Comparison of ENCODE assay signal across 10 mouse cellular contexts in the genomic region with DNA sequence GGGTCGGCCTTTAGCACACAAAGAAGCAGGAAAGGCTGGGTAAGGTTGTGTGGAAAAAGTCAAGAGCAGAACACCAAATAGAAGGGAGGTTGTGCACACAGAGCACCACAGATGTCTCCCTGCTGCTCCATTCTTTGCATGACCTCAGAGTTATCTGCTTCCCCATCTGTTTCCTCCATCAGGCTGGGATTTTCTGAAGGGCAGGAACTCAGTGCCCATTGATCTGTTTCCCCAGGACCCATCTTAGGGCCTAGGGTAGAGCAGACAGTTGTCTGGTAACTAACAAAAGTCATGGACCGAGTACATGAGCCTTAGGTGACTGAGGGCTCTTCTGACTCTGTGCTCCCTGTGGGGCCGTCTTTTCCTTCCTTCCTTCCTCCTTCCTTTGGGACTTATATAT. TPM values are rescaled to one million over a fixed set of nuclear protein-coding genes. Genes with fewer than 3 reads are reported as not detected.
A peak's percentile ranks its signal among the peaks of the same experiment; 100 is the strongest.
DNase-seq lines count a peak whose midpoint lies in the region; ATAC-seq and TF ChIP-seq lines count a peak whose summit lies in the region.
"Had no signal": no experiment of that assay in that cellular context is flagged by ENCODE, and none has a peak within 500 bp of the region (broad histone marks: within the 10 kb centered on the region; RNA-seq: fewer than 3 reads in every experiment).

No protein-coding gene starts in this region.

- H3K9me3 ChIP-seq in lung, embryonic 14.5 days (ENCODE audit: low read depth, low read length), result no peaks in the 10 kb centered on the region
- no peaks in the 10 kb centered on the region for H3K9me3 ChIP-seq in embryonic facial prominence, embryonic 15.5 days (replicated peaks)
- H3K9me3 ChIP-seq in liver, postnatal 0 days (ENCODE audit: low read length), result no peaks in the 10 kb centered on the region
- H3K9me3 ChIP-seq: embryonic facial prominence, embryonic 12.5 days had no signal

- no peak overlapping the region for H3K4me2 ChIP-seq in lung, embryonic 14.5 days
- H3K4me2 ChIP-seq in embryonic facial prominence, embryonic 15.5 days (replicated peaks), result no peak overlapping the region
- no peak overlapping the region for H3K4me2 ChIP-seq in liver, postnatal 0 days (ENCODE audit: low read depth, low read length)
- H3K4me2 ChIP-seq: embryonic facial prominence, embryonic 12.5 days had no signal

- intact Hi-C loops in heart, adult 2 months (cut with DNase I), result no loop called here

- no peak for DNase-seq in heart, adult 2 months
- DNase-seq in heart, adult 11 months, result no peak
- peak; percentile 48 for DNase-seq in lung, embryonic 14.5 days
- DNase-seq in lung, postnatal 4 days, result no peak
- DNase-seq in liver, postnatal 0 days, result no peak
- DNase-seq in right cerebral cortex, postnatal 36 days (ENCODE audit: low spot score in 2 of 2), result no peak
- DNase-seq in B cell, adult 2 months, result no peak

- no peak overlapping the region for H3K9ac ChIP-seq in heart, adult 2 months (ENCODE audit: low read depth, low read length)
- H3K9ac ChIP-seq in lung, embryonic 14.5 days, result no peak overlapping the region
- no peak overlapping the region for H3K9ac ChIP-seq in embryonic facial prominence, embryonic 15.5 days
- H3K9ac ChIP-seq in liver, postnatal 0 days (replicated peaks), result no peak overlapping the region
- H3K9ac ChIP-seq: embryonic facial prominence, embryonic 12.5 days had no signal

- peaks cover 60% of the 10 kb centered on the region for H3K36me3 ChIP-seq in heart, adult 2 months (ENCODE audit: control insufficient read depth, insufficient read depth, low read length)
- peaks cover 46% of the 10 kb centered on the region for H3K36me3 ChIP-seq in lung, embryonic 14.5 days (ENCODE audit: insufficient read depth)
- H3K36me3 ChIP-seq in embryonic facial prominence, embryonic 15.5 days, result peaks cover 11% of the 10 kb centered on the region; the same call in 1 of the 2 replicates
- no peaks in the 10 kb centered on the region for H3K36me3 ChIP-seq in liver, postnatal 0 days (replicated peaks; ENCODE audit: insufficient read depth, low read length)

- 38% methylated on average over 3 of the region's 3 CpGs for WGBS in heart, adult 2 months
- 52% methylated on average over 3 of the region's 3 CpGs for WGBS in lung, embryonic 14.5 days
- 72% methylated on average over 3 of the region's 3 CpGs for WGBS in embryonic facial prominence, embryonic 15.5 days
- 27% methylated on average over 3 of the region's 3 CpGs for WGBS in liver, postnatal 0 days (ENCODE audit: insufficient replicate concordance)

- TF ChIP-seq POLR2A in heart, adult 2 months (IDR thresholded peaks at IDR 0.05; ENCODE audit: insufficient read depth, low read depth, low read length), result 0 out of 2 replicates have a peak, but pooled peaks have one; percentile 8

- no peak for TF ChIP-seq CTCF in heart, adult 2 months (IDR thresholded peaks at IDR 0.05)
- no peak for TF ChIP-seq CTCF in lung, embryonic 14.5 days (IDR thresholded peaks at IDR 0.05; ENCODE audit: low read depth)
- no peak for TF ChIP-seq CTCF in liver, postnatal 0 days (IDR thresholded peaks at IDR 0.05; ENCODE audit: low read depth)

- peaks cover 69% of the 10 kb centered on the region for H3K4me1 ChIP-seq in heart, adult 2 months (ENCODE audit: control insufficient read depth, insufficient read depth, low read length)
- peaks cover 12% of the 10 kb centered on the region; the same call in 1 of the 2 replicates for H3K4me1 ChIP-seq in lung, embryonic 14.5 days (ENCODE audit: insufficient read depth)
- peaks cover 70% of the 10 kb centered on the region for H3K4me1 ChIP-seq in embryonic facial prominence, embryonic 15.5 days
- peaks cover 59% of the 10 kb centered on the region for H3K4me1 ChIP-seq in liver, postnatal 0 days (ENCODE audit: insufficient read depth)

- peak overlapping the region; percentile 83 for H3K27ac ChIP-seq in heart, adult 2 months
- H3K27ac ChIP-seq in lung, embryonic 14.5 days (ENCODE audit: low read depth), result peak overlapping the region; percentile 71
- H3K27ac ChIP-seq in embryonic facial prominence, embryonic 15.5 days (replicated peaks), result peak overlapping the region; percentile 41; the same call in 1 of the 2 replicates
- peak overlapping the region; percentile 74 for H3K27ac ChIP-seq in liver, postnatal 0 days (ENCODE audit: low read depth)

- H3K27me3 ChIP-seq in heart, adult 2 months (ENCODE audit: control insufficient read depth, insufficient read depth, low read length), result no peaks in the 10 kb centered on the region
- no peaks in the 10 kb centered on the region for H3K27me3 ChIP-seq in lung, embryonic 14.5 days (ENCODE audit: insufficient read depth, low read length)
- H3K27me3 ChIP-seq in embryonic facial prominence, embryonic 15.5 days, result no peaks in the 10 kb centered on the region
- H3K27me3 ChIP-seq in liver, postnatal 0 days (ENCODE audit: insufficient read depth, low read length), result no peaks in the 10 kb centered on the region
- H3K27me3 ChIP-seq: CH12.LX; embryonic facial prominence, embryonic 12.5 days had no signal

- H3K79me2 ChIP-seq in heart, adult 2 months (replicated peaks; ENCODE audit: control insufficient read depth, insufficient read depth, low read length), result peaks cover 13% of the 10 kb centered on the region

- peak; percentile 50; the same call in 1 of the 2 replicates for TF ChIP-seq EP300 in heart, adult 2 months (IDR thresholded peaks at IDR 0.05; ENCODE audit: insufficient read depth, low read depth, low read length)
- TF ChIP-seq EP300 in liver, postnatal 0 days (IDR thresholded peaks at IDR 0.05; ENCODE audit: low read depth), result no peak

- no peak overlapping the region for H3K4me3 ChIP-seq in heart, adult 2 months
- no peak overlapping the region for H3K4me3 ChIP-seq in lung, embryonic 14.5 days (ENCODE audit: low read depth, low read length)
- H3K4me3 ChIP-seq in embryonic facial prominence, embryonic 15.5 days (replicated peaks), result no peak overlapping the region
- H3K4me3 ChIP-seq in liver, postnatal 0 days (ENCODE audit: low read depth, low read length), result no peak overlapping the region
- H3K4me3 ChIP-seq: embryonic facial prominence, embryonic 12.5 days had no signal

- peak; percentile 20; the same call in 1 of the 2 replicates for ATAC-seq in lung, embryonic 14.5 days (ENCODE audit: insufficient read depth)
- ATAC-seq in embryonic facial prominence, embryonic 15.5 days (ENCODE audit: insufficient number of reproducible peaks, low FRiP score, low TSS enrichment, low read depth), result no peak
- ATAC-seq in liver, postnatal 0 days, result no peak

RNA-seq across cellular contexts. Expression of a gene that starts 10.5 kb away (rescaled TPM):
- 10 to 100 TPM; 56.4 to 67.2 TPM for total RNA-seq in heart, adult 2 months (2021)
- polyA plus RNA-seq in heart, adult 2 months (2012; rRNA removed), result 45.8 and 66.5 TPM in 2 replicates
- 61.3 and 68.8 TPM in 2 replicates for polyA plus RNA-seq in lung, embryonic 14.5 days (2014; fragmentation: Nextera tagmentation; extraction: Ambion mirVana)
- 49.2 and 54.4 TPM in 2 replicates for polyA plus RNA-seq in embryonic facial prominence, embryonic 15.5 days (2015; fragmentation: Nextera tagmentation; extraction: Ambion mirVana)
- 5.0 and 6.6 TPM in 2 replicates for polyA plus RNA-seq in liver, postnatal 0 days (2015; fragmentation: Nextera tagmentation; extraction: Ambion mirVana)
